Mouse (Mus musculus) kidney, embryonic 14.5 days (tissue): Measurements from ENCODE around the gene Tmprss13. TPM values are rescaled to one million over a fixed set of nuclear protein-coding genes. Genes with fewer than 3 reads are reported as not detected.

Source experiments
- ATAC-seq: fragments of 200-750 bp; cut with Nextera tagmentation; 2 replicates; pipeline ENCODE4 v1.8.0; 2017; ENCODE audit warnings: moderate number of reproducible peaks, mild to moderate bottlenecking, moderate TSS enrichment, moderate library complexity; ENCODE audit not compliant: low FRiP score, low TSS enrichment
- H3K27ac ChIP-seq: fragments of 300-500 bp; sonication (generic); 2 replicates; pipeline ENCODE4 v1.5.1; 2014; ENCODE audit warnings: low read depth, mild to moderate bottlenecking, low read length, moderate library complexity, mixed read lengths
- H3K27me3 ChIP-seq: fragments of 300-500 bp; sonication (generic); 2 replicates; pipeline ENCODE4 v1.6.1; 2014; ENCODE audit warnings: mild to moderate bottlenecking, low read length; ENCODE audit not compliant: control insufficient read depth, insufficient read depth
- H3K36me3 ChIP-seq: fragments of 300-500 bp; sonication (generic); 2 replicates; pipeline ENCODE4 v1.6.1; 2014; ENCODE audit warnings: low read length, mixed read lengths; ENCODE audit not compliant: control insufficient read depth, insufficient read depth
- H3K4me1 ChIP-seq: fragments of 300-500 bp; sonication (generic); 2 replicates; pipeline ENCODE4 v1.6.1; 2014; ENCODE audit warnings: low read length, mixed read lengths; ENCODE audit not compliant: control insufficient read depth, insufficient read depth
- H3K4me2 ChIP-seq: fragments of 300-500 bp; sonication (generic); replicated peaks from 2 replicates; pipeline ENCODE4 v1.6.1; 2014; ENCODE audit warnings: low read depth, mild to moderate bottlenecking, low read length
- H3K4me3 ChIP-seq: fragments of 300-500 bp; sonication (generic); 2 replicates; pipeline ENCODE4 v1.5.1; 2014; ENCODE audit warnings: mild to moderate bottlenecking, low read length
- H3K9ac ChIP-seq: fragments of 300-500 bp; sonication (generic); 2 replicates; pipeline ENCODE4 v1.6.1; 2014; ENCODE audit warnings: low read depth, mild to moderate bottlenecking, low read length, moderate library complexity
- H3K9me3 ChIP-seq: fragments of 300-500 bp; sonication (generic); 2 replicates; pipeline ENCODE4 v1.6.1; 2016; ENCODE audit warnings: low read length; ENCODE audit not compliant: control insufficient read depth
- WGBS: fragments of 180-500 bp; shearing (Covaris S2); extraction: QIAGEN DNeasy Blood & Tissue Kit; methylation state at CpG from one replicate; pipeline ENCODE4 v1.1.7; 2014; 5-methylcytosine and 5-hydroxymethylcytosine counted together
- polyA plus RNA-seq: library from polyadenylated mRNA; unstranded; fragments of >200 nt; fragmentation: Nextera tagmentation; extraction: Ambion mirVana; gene quantifications from 2 replicates; pipeline ENCODE4 v1.2.1, GENCODE M21; 2014

The Tmprss13 gene
- polyA plus RNA-seq, 1 experiment from 2014 or later, result 0.08 TPM

DNA sequence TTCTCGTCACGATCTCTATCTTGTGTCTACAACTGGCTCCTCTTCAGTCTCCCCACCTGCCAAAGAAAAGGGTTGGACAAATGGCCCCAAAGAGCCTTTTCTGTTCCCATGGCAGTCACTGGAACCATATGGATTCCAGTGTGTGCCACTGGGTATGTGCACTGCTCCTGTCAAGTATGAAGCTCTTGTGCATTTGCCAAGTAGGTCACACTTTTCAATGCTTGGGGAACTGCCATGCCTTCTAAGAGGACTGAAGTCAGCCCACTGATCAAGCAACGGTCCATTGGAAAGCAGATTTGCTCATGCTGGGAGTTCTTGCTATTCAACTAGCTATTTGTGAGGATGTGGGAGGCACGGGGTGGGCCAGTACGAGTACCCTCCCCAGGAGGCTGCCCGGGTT is 2.6 kb downstream of the Tmprss13 start:
- Histone ChIP-seq H3K27me3 (peaks cover 4% of the 10 kb centered on the region; the same call in 1 of the 2 replicates), H3K9ac (no peak overlapping the region), H3K27ac (no peak overlapping the region), H3K36me3 (no peaks in the 10 kb centered on the region), H3K4me3 (no peak overlapping the region), H3K4me1 (no peaks in the 10 kb centered on the region), H3K4me2 (no peak overlapping the region), H3K9me3 (no peaks in the 10 kb centered on the region)
- 82% methylated on average over 6 of the region's 6 CpGs for WGBS
- no peak for ATAC-seq

DNA sequence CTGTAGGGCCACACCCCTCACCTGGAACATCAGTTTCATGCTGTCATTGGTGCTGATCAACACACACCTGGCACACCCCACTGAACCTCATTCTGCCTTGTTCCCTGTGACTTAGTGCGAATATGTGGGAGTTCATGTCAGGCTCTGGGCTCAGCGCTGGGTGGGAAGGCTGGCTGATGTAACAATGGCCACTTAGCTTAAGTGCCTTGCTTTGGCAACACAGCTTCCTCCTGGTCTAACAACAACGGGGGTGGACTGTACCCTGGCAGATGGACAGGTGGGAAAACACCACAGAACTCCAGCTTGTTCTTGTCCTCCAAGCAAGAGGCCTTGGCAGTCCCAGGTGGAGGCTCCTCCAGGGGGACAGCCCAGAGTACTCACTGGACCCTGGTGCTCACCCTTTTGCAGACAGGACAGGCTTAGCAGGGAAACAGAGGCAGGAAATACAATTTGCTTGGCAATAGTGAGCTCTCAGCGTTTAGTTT is 3.1 kb downstream of the Tmprss13 start:
- H3K4me1 ChIP-seq, result no peaks in the 10 kb centered on the region
- H3K27ac ChIP-seq, result no peak overlapping the region
- no peak overlapping the region for H3K9ac ChIP-seq
- H3K27me3 ChIP-seq, result peaks cover 4% of the 10 kb centered on the region; the same call in 1 of the 2 replicates
- H3K9me3 ChIP-seq, result no peaks in the 10 kb centered on the region
- no peak overlapping the region for H3K4me3 ChIP-seq
- ATAC-seq, result no peak
- WGBS, result 77% methylated on average over 4 of the region's 4 CpGs
- no peak overlapping the region for H3K4me2 ChIP-seq
- no peaks in the 10 kb centered on the region for H3K36me3 ChIP-seq

DNA sequence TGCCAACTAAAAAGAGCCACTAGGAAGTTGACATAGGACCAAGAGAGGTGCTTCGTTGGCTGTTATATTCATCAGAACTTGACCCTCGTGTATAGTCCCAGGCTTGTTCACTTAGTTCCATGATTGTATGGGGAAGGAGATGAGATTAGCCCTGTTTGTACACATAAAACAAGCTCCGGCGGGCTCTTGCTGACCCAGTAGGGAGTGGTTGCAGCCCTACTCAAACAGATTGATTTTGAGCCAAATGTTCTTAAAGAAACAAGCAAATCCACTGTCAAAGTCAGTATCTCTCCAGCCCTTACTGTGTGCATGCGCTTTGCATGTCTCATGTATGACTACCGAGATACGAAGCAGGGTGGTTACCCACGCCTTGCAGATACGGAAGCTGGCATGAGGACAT is 7.5 kb downstream of the Tmprss13 start:
- H3K9me3 ChIP-seq, result no peaks in the 10 kb centered on the region
- H3K9ac ChIP-seq, result no peak overlapping the region
- H3K27ac ChIP-seq, result no peak overlapping the region
- no peak overlapping the region for H3K4me3 ChIP-seq
- H3K4me1 ChIP-seq, result no peaks in the 10 kb centered on the region
- 87% methylated on average over 9 of the region's 9 CpGs for WGBS
- no peaks in the 10 kb centered on the region for H3K27me3 ChIP-seq
- no peak overlapping the region for H3K4me2 ChIP-seq
- ATAC-seq, result no peak
- no peaks in the 10 kb centered on the region for H3K36me3 ChIP-seq

DNA sequence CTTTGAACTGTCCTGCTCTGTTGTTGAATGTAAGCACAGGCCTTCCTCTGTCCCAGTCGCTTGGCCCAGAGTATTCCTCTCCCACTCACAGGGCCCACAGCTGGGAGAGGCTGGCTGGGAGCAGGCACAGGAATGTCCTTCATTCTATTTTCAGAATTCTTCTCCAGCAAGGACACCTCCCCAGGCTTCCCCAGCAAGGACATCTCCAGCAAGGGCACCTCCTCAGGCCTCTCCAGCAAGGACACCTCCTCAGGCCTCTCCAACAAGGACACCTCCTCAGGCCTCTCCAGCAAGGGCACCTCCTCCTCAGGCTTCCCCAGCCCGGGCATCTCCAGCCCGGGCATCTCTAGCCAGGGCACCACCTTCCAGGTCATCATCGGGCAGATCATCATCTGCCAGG is 9.4 kb downstream of the Tmprss13 start:
- Histone ChIP-seq H3K27me3 (no peaks in the 10 kb centered on the region), H3K4me2 (no peak overlapping the region), H3K9me3 (no peaks in the 10 kb centered on the region), H3K9ac (no peak overlapping the region), H3K36me3 (no peaks in the 10 kb centered on the region), H3K4me1 (no peaks in the 10 kb centered on the region), H3K27ac (no peak overlapping the region), H3K4me3 (no peak overlapping the region)
- ATAC-seq, result no peak
- 89% methylated on average over 4 of the region's 4 CpGs for WGBS

DNA sequence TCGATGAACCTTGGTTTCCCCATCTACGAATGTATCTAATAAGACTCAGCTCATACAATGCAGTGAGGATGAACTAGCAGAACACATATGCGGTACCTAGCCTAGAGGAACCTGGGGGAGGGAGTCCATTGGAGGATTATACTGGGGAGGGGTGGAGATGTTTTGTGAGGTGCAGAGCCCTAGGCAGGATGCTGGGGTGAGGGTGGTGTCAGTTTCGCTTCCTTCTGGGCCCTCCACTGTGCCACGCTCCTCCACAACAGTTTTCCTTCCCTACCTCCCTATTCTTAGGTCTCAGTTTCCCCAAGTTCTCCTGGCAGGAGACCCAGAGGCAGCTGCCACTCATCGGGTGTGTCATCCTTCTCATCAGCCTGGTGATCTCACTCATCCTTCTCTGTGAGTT is 10.7 kb downstream of the Tmprss13 start:
- H3K4me1 ChIP-seq, result no peaks in the 10 kb centered on the region
- no peak overlapping the region for H3K4me3 ChIP-seq
- no peaks in the 10 kb centered on the region for H3K36me3 ChIP-seq
- H3K27ac ChIP-seq, result no peak overlapping the region
- WGBS, result 87% methylated on average over 6 of the region's 6 CpGs
- H3K9ac ChIP-seq, result no peak overlapping the region
- ATAC-seq, result no peak
- H3K27me3 ChIP-seq, result no peaks in the 10 kb centered on the region
- no peaks in the 10 kb centered on the region for H3K9me3 ChIP-seq
- H3K4me2 ChIP-seq, result no peak overlapping the region

DNA sequence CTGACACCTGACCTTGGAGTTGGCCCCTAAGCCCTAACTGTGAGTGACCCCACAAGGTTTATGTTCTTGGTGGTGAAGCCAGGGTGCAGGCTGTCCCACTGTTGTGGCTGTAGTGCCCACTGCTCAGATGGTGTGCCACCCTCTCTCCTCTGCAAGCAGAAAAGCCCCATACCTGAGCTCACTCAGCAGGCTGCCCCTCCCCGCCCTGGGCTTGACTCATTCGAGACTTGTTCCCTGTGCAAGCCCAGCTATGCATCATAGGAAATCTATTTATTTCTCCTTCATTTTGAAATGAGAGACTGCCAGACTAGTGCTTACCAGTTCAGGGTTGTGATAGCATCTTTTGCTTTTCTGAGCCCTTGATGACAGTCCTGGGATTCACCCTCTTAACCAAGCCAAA is 18.5 kb downstream of the Tmprss13 start:
- Histone ChIP-seq H3K36me3 (no peaks in the 10 kb centered on the region), H3K9me3 (no peaks in the 10 kb centered on the region), H3K4me1 (no peaks in the 10 kb centered on the region), H3K9ac (no peak overlapping the region), H3K27ac (no peak overlapping the region), H3K27me3 (no peaks in the 10 kb centered on the region), H3K4me3 (no peak overlapping the region), H3K4me2 (no peak overlapping the region)
- no peak for ATAC-seq
- WGBS, result 87% methylated on average over 2 of the region's 2 CpGs

DNA sequence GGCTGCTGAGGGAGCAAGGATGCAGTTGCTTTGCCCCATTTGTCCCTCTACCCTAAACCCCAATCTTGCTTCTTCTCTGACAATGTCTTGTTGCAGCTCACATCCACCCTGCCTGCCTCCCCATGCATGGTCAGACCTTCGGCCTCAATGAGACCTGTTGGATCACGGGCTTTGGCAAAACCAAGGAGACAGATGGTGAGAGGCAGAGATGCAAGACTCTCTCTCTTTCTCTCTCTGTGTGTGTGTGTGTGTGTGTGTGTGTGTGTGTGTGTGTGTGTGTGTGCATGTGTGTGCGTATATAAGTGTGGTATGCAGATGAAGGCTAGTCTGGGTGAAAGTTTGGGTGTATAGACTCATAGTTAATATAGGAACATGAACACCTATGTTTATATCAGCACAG is 24.2 kb downstream of the Tmprss13 start:
- ATAC-seq, result no peak
- H3K36me3 ChIP-seq, result no peaks in the 10 kb centered on the region
- no peaks in the 10 kb centered on the region for H3K9me3 ChIP-seq
- H3K4me1 ChIP-seq, result no peaks in the 10 kb centered on the region
- no peak overlapping the region for H3K4me2 ChIP-seq
- no peaks in the 10 kb centered on the region for H3K27me3 ChIP-seq
- H3K9ac ChIP-seq, result no peak overlapping the region
- no peak overlapping the region for H3K27ac ChIP-seq
- no peak overlapping the region for H3K4me3 ChIP-seq
- WGBS, result 93% methylated on average over 3 of the region's 3 CpGs

DNA sequence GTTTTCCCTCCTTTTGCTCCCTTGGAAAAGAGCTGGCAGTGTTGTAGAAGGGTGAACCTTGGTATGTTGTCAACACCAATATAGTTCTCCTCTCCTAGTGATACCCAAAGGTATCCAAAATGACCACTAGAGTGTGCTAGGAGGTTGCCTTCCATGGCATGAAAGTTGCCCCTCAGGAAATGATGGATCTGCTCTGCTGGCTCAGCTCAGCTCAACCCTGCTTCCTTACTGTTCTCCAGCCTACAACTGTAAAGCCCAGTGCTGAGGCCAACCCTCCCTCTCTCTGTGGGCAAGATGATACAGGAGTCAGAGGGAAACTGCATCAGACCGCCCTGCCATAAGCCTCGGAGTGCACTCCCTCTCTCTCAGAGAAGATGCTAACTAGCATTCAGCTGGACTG is 26.6 kb downstream of the Tmprss13 start:
- WGBS, result 59% methylated on average over 2 of the region's 2 CpGs
- no peaks in the 10 kb centered on the region for H3K4me1 ChIP-seq
- no peak overlapping the region for H3K27ac ChIP-seq
- ATAC-seq, result peak; percentile 79
- H3K4me3 ChIP-seq, result no peak overlapping the region
- H3K9ac ChIP-seq, result no peak overlapping the region
- no peaks in the 10 kb centered on the region for H3K27me3 ChIP-seq
- no peaks in the 10 kb centered on the region for H3K9me3 ChIP-seq
- no peaks in the 10 kb centered on the region for H3K36me3 ChIP-seq
- no peak overlapping the region for H3K4me2 ChIP-seq

DNA sequence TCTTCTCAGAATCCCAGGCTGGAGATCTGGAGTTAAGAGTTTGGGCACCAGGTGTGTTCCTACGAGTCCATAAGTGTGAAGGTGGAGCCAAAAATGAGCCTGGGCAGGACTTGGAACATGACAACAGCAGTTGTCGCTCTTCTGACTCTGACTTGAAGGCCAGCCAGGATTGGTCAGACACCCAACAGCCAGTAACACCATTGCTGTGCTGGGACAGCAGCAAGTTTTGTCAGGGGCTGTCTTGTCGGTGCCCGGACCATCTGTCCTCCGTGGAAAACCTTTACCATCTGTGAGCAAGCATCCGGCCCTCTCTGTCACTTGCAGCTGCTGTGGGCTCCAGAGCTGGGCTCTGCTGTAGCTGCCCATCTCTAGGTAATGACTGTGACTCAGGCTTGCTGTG is 27.4 kb downstream of the Tmprss13 start:
- no peak for ATAC-seq
- H3K27me3 ChIP-seq, result no peaks in the 10 kb centered on the region
- WGBS, result 65% methylated on average over 6 of the region's 6 CpGs
- no peak overlapping the region for H3K4me2 ChIP-seq
- no peaks in the 10 kb centered on the region for H3K9me3 ChIP-seq
- H3K4me1 ChIP-seq, result no peaks in the 10 kb centered on the region
- no peaks in the 10 kb centered on the region for H3K36me3 ChIP-seq
- H3K9ac ChIP-seq, result no peak overlapping the region
- H3K4me3 ChIP-seq, result no peak overlapping the region
- no peak overlapping the region for H3K27ac ChIP-seq

DNA sequence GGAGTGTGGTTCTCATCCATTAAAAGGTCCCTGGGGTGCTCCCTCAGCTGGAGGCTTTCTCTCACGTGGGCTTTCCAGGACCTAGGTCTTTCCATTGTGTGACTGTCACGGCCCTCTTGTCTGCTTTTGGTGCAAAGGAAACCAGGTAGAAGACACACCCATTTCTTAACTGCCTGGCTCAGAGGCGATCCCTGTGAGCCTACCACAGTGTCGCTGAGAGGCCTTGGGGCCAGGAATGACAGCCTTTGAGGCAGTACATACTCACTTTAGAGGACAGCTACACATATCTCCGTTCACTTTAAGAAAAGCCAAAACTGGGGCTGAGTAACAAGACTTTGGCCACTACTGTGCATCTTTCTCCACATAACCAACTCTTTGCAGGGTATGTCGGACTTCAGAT is 29.7 kb downstream of the Tmprss13 start:
- no peaks in the 10 kb centered on the region for H3K4me1 ChIP-seq
- H3K9me3 ChIP-seq, result no peaks in the 10 kb centered on the region
- no peaks in the 10 kb centered on the region for H3K36me3 ChIP-seq
- H3K27me3 ChIP-seq, result no peaks in the 10 kb centered on the region
- WGBS, result 79% methylated on average over 6 of the region's 6 CpGs
- no peak overlapping the region for H3K4me3 ChIP-seq
- H3K4me2 ChIP-seq, result no peak overlapping the region
- ATAC-seq, result no peak
- no peak overlapping the region for H3K9ac ChIP-seq
- no peak overlapping the region for H3K27ac ChIP-seq
